Mouse (Mus musculus) v-Abl transformed pro-B cells (cell line): Measurements from ENCODE around the gene Cntnap5c.
"Not testable (repeated sequence)": the region's sequence is repeated elsewhere in the genome, so short reads cannot be mapped to it uniquely, and the experiment has no call there.

Experiments used
- in situ Hi-C, 2 experiments: fragments of 400-800 bp; cut with MboI; formaldehyde crosslinking; loops; one replicate each; pipeline ENCODE4 v1.15.1; 2025; ENCODE audit not compliant: unreplicated experiment in 2 of 2

The Cntnap5c gene

DNA sequence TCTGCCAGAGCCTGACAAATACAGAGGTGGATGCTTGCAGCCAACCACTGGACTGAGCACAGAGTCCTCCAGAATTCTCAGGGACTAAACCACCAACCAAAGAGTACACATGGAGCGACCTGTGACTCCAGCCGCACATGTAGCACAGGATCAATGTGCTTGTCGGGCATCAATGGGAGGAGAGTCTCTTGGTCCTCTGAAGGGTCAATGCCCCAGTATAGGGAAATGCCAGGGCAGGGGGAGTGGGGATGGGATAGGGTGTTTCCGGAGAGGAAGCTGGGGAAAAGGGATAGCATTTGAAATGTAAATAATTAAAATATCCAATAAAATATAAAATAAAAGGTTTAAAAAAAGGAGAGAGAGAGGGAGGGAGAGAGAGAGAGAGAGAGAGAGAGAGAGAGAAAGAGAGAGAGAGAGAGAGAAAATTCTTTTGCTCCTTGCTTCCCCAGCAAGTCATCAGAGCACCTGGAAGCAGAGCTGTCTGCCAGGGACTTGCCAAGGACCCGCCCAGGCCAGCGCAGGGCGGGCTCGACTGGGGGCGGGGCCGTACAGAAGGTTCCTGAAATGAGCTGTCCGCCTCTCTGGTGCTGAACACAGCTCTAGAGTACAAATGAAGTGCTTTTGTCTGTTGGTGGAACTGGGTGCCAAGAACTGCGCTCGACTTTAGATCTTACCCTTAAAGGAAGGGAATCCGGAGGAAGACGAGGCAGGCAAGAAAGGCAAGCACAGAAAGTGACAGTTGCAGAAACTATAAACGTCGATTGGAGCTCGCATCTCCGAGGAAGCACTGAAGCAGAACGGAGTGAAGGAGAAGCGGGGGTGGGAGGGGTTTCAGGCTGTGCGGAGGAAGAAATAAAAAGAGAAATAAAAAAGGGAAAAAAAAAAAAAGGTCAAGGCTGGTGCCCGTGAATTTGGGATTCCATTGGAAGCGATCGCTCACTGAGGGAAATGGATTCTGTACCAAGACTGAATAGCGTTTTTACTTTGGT, at the start of gene Cntnap5c:
Cntnap5c (plus strand) TSS at position 949 of the 989 bp plus-strand sequence.
- in situ Hi-C loops: loop anchor here in 1 of 2 experiments (5.0 kb wide), 1 partner anchor 1138 kb away; no protein-coding TSS in a partner anchor

DNA sequence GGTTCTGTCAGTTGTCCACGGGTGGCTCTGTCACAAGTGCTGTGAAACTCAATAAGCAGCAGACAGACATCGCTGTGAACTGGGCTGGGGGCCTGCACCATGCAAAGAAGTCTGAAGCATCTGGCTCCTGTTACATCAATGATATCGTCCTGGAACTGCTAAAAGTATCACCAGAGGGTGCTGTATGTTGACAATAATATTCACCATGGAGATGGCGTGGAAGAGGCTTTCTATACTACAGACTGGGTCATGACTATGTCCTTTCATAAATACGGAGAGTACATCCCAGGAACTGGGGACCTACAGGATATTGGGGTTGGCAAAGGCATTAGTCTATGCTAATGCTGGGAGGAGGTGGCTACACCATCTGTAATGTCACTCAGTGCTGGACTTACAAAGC, 27.3 kb upstream of the Cntnap5c start, which contains the start of gene Gm21834:
Gm21834 (minus strand) TSS at position 101 of the 400 bp plus-strand sequence.
- in situ Hi-C loops: no loop called here

DNA sequence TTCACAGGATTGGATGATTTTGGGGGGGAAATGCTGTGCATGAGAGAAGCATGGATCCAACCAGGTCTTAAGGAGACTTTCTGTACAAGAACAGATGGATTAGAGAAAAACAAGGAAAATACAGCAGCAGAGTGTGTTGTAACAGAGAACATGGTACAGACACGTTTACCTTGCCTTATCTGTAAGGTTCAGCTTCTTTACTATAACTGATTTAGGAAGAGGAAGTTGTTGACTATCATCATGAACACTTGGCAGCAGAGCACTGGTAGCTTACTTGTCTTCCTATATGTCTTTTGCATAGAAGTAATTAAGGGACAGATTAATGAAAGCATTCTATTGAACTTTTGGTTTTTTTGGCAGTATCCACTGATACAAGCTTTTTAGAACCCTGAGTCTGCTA, 11.3 kb upstream of the Cntnap5c start:
- in situ Hi-C loops: no loop called here

DNA sequence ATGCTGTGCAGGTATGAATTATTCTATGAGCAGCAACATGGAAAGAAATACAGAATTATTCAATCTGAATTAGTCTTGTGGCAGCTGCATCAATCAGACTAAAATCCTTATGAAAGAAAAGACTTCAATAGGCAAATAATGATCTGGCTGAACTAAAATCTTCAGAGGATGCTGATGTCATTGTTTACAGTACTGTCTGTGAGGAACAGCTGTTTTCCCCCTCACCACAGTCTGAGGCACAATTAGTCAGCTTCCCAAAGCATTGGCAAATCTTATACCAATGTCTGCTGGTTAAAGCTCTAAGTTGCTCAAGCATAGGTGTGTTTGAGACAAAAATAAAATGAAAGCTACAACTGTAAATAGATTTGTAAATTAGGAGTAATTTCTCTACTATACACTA, 2.1 kb upstream of the Cntnap5c start:
- in situ Hi-C loops: loop anchor here in 1 of 2 experiments (5.0 kb wide), 1 partner anchor 1140 kb away; no protein-coding TSS in a partner anchor

- in situ Hi-C loops: loop anchor here in 1 of 2 experiments (5.0 kb wide), 2 partner anchors 216 to 1136 kb away; no protein-coding TSS in a partner anchor
Measured at GRCm38 (mm10) chr17:57770904-57771303, 1.5 kb downstream of the Cntnap5c start.

GRCm38 (mm10) chr17:57788161-57788799, 18.9 kb downstream of the Cntnap5c start:
- in situ Hi-C loops: loop anchor here in 1 of 2 experiments (25.0 kb wide), 1 partner anchor 199 kb away; no protein-coding TSS in a partner anchor

DNA sequence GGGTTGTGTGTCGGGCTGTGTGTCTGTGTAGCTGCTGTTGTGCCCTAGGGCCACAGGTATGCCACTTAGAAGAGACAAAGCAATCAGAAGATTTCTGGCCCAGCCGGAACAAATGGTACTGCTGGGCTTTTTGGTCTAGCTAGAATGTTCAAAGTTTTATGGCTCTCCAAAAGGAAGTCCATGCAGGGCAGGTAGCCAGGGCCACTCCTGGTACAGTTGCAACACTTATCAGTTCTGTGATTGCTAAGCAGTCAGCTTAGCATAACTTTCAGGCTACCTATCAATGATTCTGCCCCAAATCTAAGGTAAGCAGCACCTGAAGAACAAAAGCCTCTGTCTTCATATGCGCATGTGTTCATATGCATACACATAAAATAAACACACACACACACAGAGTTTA, 26.0 kb downstream of the Cntnap5c start:
- in situ Hi-C loops: loop anchor here in 1 of 2 experiments (25.0 kb wide), 1 partner anchor 192 kb away; no protein-coding TSS in a partner anchor

- in situ Hi-C loops: loop anchor here in 1 of 2 experiments (25.0 kb wide), 1 partner anchor 191 kb away; no protein-coding TSS in a partner anchor
Measured at GRCm38 (mm10) chr17:57796668-57797311, 27.4 kb downstream of the Cntnap5c start.

DNA sequence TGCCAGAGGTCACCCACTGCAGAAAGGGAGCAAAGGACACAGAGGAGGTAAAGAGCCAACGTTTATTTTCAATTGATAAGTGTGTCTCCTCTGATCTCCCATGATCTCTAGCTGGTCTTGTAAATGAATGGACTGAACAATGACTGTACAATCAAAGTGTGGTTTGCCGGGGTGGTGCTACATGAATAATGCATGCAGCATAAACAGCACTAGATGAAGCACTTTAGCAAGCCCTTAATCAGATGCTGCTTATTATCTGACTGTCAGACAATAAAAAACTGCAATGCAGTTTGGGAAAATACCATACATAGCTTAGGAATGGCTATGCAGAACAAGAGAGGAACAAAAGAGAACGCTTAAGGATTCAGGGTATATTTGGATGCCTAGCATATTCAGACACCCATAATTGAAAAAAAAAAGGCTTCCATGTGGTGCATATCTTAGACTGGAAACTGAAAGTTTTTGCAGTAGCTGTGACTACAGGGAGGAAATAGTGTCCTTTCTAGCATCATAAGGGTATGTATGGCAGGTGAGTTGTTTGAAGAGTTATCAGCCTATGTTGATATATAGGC, 30.1 kb downstream of the Cntnap5c start:
- in situ Hi-C loops: loop anchor here in 1 of 2 experiments (25.0 kb wide), 1 partner anchor 188 kb away; no protein-coding TSS in a partner anchor

DNA sequence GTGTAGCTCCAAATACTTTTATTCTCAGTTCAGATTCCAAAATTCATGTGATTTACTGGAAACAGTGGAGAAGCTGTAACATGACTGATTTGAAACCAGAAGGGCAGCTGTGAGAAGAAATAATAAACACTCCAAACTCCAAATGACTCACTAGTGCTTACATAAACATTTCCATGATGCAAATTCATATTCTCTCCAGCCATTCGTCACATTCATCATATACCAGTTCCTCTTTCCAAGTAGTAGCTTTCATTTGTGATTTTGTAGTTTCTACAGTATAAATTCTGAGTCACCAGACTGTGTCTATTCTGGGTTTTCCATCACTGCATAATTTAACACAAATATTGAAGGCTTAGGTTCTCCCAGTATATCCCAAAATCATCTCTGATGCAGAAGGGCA, 31.8 kb downstream of the Cntnap5c start:
- in situ Hi-C loops: no loop called here

DNA sequence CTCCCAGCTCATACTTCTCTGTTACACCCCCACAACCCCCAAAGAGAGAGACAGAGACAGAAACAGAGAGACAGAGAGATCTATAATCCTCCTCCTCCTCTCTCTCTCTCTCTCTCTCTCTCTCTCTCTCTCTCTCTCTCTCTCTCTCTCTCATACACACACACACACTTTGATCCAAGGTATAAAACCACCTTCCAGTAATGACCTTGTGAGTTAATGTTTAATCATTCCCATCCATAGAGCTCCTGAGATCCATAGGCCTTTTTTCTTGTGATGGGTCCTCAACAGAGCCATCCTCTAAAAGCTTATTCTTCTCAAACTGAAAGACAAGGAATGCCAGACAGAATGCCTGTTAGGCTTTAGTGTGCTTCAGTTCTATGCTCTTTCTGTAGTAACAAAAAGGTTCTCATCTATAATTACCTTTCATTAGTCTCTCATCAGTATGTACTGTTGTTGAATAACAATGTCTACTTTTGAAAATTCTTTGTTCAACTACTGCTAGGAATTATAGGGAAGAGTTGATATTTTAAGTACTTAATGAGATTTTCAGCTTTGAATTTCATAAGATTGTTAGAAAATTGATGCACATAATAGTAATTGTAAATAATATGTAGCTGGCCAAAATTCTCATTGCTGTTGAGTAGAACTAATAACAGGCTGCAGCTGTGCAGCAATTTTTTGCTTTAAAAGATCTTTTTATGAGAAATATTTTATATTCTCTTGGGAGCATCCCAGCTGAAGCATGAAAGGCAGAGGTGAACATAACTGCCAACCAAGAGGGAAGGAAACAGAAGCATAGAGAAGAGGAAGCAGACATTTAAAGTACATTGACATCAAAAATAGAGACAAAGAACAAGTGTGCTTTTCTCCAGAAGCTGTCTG, 68.0 kb downstream of the Cntnap5c start:
- in situ Hi-C loops: no loop called here

- in situ Hi-C loops: not testable (repeated sequence)
Measured at GRCm38 (mm10) chr17:57855811-57856210, 86.4 kb downstream of the Cntnap5c start.

GRCm38 (mm10) chr17:57865996-57866395, 96.6 kb downstream of the Cntnap5c start:
- in situ Hi-C loops: no loop called here

- in situ Hi-C loops: no loop called here
Measured at GRCm38 (mm10) chr17:57887742-57888389, 118.5 kb downstream of the Cntnap5c start.

GRCm38 (mm10) chr17:57911770-57912293, 142.5 kb downstream of the Cntnap5c start:
- in situ Hi-C loops: no loop called here

DNA sequence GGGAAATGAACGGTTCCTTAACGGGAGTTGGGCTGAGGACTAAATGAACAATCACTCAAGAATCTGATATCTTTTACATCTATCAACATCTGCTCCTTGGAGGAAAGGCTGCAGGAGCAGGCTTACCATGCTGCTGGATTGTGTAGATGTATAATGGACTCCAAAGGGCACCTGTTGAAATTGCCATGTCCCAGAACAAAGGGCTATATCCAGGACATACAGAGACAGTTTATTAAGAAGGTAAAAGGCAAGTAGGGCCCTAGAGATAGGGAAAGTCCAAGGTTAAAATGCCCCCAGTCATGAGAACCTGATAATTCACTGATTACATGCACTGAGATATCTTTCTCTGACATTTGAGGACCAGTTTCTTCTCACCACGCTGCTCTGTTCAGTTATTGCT, 214.9 kb downstream of the Cntnap5c start:
- in situ Hi-C loops: loop anchor here in 1 of 2 experiments (25.0 kb wide), 1 partner anchor 197 kb away; no protein-coding TSS in a partner anchor

GRCm38 (mm10) chr17:57988420-57988819, 219.1 kb downstream of the Cntnap5c start:
- in situ Hi-C loops: loop anchor here (5.0 to 25.0 kb wide), 2 partner anchors 201 to 216 kb away; no protein-coding TSS in a partner anchor

GRCm38 (mm10) chr17:57996461-57996860, 227.1 kb downstream of the Cntnap5c start:
- in situ Hi-C loops: loop anchor here in 1 of 2 experiments (25.0 kb wide), 1 partner anchor 209 kb away; no protein-coding TSS in a partner anchor
